Mouse (Mus musculus): ENCODE results near the gene Ptpn22. TPM values are rescaled to one million over a fixed set of nuclear protein-coding genes. Genes with fewer than 3 reads are reported as not detected.
"Not testable (repeated sequence)": the region's sequence is repeated elsewhere in the genome, so short reads cannot be mapped to it uniquely, and the experiment has no call there.

The Ptpn22 gene
- total RNA-seq (2015; ENCODE audit: low replicate concordance) (53.4 and 60.0 TPM in 2 replicates), total RNA-seq (2017; ENCODE audit: low replicate concordance) (10.7 and 19.7 TPM in 2 replicates)

DNA sequence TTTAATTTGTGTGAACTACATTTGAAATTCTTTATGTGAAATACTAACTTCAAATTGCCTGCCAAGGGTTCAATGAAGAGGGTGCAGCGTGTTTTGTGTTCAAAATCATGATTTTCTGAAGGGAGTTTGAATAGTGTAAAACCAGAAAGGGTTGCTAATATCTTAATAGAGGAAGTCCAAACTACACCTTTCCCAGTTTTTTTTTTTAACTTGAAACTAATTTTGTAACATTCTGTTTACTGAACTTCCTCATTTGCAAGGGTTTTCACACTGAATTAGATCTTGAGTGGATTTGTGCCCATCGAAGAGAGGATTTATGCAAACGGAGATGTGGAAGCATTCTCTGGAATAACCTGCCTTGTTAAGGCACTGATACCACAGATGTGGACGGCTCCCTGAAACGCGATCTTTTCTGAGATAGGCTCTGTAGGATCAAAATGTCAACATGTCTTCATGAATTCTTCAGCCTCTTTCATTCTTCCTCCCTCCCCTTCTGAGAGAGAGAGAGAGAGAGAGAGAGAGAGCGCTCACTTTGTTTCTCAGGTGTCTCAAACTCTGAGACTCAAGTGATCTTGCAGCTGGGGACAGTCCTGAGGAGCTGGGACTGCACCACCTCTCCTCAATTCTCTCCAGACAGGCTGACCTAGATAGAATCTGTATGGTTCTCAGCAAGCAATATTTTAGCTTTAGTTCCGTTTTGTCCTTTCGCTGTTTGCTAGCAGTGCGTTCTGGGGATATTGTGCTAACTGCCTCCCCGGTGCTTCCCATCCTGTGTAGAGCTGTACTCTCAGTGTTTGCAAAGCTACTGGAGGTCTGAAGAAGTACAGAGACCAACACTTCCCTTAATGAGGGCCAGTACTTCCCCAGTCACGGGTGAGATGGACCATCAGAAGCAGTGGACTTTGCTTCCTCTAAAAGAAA is at the start of gene Ptpn22:
TSS of gene Ptpn22 (plus strand) at position 915 of the 921 bp plus-strand sequence.
- peak; percentile 41; the same call in 1 of the 2 replicates for ATAC-seq (replicated peaks; ENCODE audit: low FRiP score, poor library complexity, severe bottlenecking)

DNA sequence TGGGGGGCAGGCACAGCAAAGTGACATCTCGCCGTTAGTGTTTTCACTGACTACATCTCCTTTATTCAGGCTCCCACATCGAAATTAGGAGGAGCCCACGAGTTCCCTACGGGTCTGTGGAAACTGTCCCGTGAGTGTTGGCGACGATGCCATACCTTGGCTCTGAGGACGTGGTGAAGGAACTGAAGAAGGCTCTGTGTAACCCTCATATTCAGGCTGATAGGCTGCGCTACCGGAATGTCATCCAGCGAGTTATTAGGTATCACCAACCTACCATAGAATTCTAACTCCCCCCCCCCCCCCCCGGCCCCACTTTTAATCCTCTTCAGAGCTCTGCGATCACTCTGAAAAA is 49.8 kb upstream of the Ptpn22 start:
- ATAC-seq (replicated peaks; ENCODE audit: low FRiP score, poor library complexity, severe bottlenecking) = peak; percentile 48

DNA sequence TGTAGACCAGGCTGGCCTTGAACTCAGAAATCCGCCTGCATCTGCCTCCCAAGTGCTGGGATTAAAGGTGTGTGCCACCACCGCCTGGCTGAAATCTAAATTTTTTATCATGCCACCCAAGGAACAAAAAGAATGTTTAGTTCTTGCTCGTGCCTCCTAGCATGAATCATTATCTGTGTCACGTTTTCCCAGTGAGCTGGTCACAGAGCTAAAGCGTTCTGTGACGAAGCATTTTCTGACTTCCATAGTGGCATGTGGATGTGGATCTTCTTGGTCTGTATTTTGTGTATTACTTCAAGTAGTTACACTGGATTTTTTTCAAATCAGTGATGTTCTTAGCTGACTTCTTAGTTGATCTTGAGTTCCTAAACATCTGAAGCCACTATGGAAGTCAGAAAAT is 48.6 kb upstream of the Ptpn22 start:
- ATAC-seq (replicated peaks; ENCODE audit: low FRiP score, poor library complexity, severe bottlenecking) = peak; percentile 45

DNA sequence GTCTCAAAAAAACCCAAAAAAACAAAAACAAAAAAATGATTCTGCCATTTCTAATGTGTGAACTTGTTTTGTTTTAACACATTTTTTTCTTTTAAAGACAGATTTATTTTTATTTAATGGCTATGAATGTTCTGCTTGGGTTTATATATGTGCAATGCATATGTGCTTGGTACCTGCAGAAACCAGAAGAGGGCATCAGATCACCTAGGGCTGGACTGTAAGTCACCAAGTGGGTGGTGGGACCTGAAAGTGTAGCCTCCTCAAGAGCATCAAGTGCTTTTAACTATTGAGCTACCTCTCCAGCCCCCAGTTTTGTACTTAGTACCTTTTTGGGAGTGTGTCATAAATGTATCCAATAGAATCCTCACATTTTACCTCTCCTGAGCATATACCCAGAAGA is 32.0 kb upstream of the Ptpn22 start:
- no peak for ATAC-seq (replicated peaks; ENCODE audit: low FRiP score, poor library complexity, severe bottlenecking)

DNA sequence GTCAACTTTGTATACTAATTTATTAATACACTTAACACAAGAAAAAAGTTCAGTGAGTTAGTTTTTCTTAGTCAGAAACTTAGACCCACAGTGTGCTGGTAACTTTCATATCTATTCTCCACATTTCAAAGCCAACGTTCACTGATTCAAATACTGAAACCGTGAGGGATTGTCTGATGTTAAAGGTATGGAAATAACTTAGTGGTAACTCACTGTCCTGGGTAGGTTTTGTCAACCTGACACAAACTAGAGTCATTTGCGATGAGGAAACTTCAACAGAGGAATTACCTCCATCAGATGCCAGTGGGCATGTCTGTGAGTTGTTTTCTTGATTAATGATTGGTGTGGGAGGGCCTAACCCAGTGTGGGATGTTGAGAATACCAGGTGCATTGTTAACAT is 30.6 kb upstream of the Ptpn22 start:
- ATAC-seq (replicated peaks; ENCODE audit: low FRiP score, poor library complexity, severe bottlenecking) = no peak

DNA sequence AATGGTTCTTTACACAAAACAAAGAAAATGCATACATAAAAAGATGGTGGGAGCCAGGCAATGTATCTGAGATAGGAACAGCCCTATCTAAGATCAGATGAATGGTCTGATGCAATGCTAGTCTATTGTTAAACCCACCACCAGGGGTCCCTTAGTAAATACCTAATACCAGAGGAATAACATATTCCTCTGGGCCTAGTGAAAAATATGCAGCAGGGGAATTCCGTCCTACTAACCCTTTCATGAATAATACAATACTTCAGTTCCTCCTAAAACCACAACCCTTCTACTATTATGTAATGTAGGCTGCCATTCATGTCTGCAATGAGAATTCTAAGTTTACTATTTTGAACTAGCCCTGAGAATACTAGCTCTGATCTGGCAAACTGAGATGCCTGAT is 28.9 kb upstream of the Ptpn22 start:
- ATAC-seq (replicated peaks; ENCODE audit: low FRiP score, poor library complexity, severe bottlenecking) = not testable (repeated sequence)

DNA sequence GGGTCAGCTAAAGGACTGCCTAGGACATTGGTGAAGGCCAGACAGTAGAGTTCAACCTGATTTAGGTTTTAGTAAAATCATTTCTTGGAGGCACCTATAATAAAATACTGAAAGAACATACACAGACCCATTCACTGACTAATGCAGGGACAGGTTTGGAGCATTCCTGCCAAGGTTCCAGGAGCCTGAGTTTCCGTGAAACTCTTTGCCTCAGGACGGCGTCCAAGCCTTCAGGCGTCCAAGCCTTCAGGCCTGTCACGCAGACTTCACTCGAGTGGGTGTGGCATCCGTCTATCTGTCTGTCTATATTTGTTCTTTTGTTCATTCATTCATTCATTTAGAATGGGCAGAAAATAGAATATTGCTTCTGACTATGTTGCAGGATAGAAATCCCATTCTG is 28.4 kb upstream of the Ptpn22 start:
- no peak for ATAC-seq (replicated peaks; ENCODE audit: low FRiP score, poor library complexity, severe bottlenecking)

DNA sequence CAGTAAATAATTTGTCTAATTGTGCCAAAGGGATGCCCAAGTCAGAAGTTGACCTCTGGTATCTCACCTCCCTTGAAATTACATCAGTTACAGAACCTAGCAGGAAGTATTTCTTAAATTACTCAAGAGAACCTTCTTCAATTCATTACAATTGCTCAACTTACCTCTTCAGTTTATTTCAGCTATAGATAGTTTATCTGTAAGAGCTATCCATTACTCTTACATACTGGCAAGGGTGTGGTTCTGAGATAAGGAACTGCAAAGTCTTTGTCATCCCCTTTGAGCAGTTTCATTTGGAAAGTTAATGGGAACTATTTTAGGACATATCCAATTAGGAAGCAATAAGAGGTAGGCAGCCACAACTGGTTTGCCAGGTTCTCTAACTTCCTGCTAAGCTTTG is 27.2 kb upstream of the Ptpn22 start, which contains the start of gene Bcl2l15:
TSS of gene Bcl2l15 (plus strand) at position 176 of the 400 bp plus-strand sequence.
- no peak for ATAC-seq (replicated peaks; ENCODE audit: low FRiP score, poor library complexity, severe bottlenecking)

DNA sequence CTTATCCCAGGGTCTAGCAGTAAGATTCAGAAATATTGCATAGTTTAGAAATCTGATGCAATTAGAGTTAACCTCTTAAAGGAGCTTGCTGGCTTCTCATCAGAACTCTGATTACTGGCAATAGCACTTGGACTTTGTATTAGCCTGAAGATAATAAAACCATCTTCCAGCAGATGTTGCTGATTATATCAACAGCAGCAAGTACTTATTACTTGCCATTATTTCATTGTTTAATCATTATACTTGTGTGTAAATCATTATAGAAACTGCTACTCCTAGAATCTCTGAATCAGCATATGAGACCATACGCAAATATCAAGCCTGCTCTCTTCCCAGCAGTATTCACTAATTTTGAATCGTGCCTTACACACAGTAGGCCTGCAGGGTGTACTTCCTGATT is 25.6 kb upstream of the Ptpn22 start:
- ATAC-seq (replicated peaks; ENCODE audit: low FRiP score, poor library complexity, severe bottlenecking) = no peak

DNA sequence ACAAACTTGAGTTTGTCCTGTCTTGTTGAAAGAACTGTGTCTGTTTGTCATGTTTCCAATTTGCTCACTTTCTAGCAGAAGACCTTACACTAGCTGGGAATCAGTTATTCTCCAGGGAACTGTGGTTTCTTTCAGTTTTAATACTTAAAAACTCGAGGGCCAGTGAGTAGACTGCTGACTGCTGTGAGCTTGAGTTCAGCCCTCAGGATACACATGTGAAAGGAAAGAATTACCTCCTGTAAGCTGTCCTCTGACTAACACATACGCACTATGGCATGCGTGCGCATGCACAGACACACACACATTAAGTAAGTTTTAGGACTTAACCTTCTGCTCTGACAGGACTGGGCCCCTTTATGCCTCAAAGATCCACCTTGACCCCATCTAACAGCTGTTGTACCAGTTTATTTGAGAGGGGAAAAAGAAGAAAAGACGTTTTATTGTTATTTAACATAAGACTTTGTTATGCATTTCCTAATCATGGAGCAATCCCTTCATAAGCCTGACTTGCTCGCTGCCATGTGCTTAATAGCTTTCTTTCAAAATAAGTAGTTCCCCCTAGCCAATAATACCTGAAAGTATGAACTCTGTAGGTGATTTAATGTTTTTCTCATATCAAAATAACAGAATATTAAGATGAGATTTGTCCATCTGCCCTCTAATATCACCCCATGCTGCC is 24.2 kb upstream of the Ptpn22 start:
- ATAC-seq (replicated peaks; ENCODE audit: low FRiP score, poor library complexity, severe bottlenecking) = no peak

DNA sequence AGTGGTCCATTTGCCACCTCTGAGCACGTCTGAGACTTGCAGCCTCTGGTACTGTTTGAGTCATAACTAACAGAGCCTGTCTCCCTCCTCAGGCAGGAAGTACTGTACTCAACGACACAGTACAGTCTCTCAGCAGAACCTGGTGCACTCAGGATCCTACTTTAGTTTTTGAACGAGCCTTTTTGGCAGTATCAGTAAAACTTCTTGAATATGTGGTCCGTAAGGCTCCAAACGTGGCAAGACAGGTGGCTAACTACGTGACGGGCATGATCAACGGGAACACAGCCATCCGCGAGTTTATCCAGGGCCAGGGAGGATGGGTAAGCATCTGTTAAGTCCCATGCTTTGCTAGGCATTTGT is 23.7 kb upstream of the Ptpn22 start:
- no peak for ATAC-seq (replicated peaks; ENCODE audit: low FRiP score, poor library complexity, severe bottlenecking)

DNA sequence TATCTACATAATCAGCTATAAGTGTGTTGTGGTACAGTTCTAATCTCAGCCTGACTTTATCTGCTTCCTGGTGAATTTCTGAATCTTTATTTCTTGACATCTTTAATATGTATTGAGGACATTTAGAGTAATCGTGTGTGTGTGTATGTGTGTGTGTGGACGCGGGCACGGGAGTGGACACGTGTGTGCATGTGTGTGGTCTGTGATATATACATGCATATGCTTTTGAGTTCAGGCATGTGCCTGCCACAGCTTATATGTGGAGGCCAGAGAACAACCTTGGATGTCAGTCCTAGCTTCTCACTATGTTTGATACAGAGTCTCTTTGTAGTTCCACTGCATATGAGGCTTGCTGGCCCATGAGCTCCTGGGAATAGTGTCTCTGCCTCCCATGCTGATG is 23.1 kb upstream of the Ptpn22 start:
- no peak for ATAC-seq (replicated peaks; ENCODE audit: low FRiP score, poor library complexity, severe bottlenecking)

DNA sequence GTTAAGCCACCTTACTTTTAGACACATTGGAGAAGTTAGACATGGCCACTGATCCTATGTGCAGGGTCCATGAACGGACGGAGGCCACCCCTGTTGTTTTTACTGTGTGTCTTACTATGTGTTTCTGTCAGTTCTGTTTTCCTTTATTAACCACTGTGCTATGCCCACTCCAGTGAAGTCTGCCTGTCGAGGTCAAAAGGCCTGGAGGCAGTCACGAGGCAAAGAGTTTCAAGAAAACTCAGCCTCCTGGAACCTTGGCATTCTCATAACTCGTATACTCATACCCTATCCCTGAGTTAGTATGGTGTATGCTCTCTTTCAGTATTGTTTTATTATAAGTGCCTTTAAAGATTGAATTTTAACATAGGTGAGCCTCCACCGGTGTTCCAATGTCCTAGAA is 19.9 kb upstream of the Ptpn22 start:
- ATAC-seq (replicated peaks; ENCODE audit: low FRiP score, poor library complexity, severe bottlenecking) = no peak

DNA sequence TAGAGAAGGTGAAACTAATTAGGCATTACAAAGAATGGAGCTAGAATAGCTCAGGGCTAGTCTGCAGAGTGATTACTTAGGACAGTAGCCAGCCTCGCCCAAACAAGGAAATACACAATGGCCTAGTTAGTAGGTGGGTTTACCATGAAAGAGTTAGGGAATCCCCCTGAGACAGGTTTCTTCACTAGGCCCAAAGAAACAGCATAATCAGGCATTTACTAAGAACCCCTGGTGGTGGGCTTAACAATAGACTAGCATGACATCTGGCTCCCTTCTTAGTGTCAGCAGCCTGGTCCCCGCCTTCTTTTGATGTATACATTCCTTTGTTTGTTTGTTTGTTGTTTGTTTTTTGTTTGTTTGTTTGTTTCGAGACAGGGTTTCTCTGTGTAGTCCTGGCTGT is 19.4 kb upstream of the Ptpn22 start:
- ATAC-seq (replicated peaks; ENCODE audit: low FRiP score, poor library complexity, severe bottlenecking) = not testable (repeated sequence)

DNA sequence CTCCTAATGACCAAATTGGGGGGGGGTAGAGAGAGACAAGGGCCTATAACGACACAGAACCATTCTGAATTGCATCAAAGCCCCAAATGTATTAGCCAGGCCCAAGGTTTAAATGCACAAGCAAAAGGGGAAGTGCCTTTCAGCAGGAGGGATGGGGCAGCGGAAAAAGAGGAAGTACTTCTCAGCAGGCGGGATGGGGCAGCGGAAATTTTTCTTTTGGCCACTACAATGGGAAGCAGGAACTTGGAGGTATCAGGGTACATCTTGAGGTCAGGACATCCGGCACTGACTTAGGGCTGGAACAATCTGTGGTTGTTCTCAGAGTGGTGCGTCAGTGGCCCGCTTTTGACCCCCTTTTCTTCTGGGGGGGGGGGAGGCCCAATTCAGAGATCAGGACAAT is 18.6 kb upstream of the Ptpn22 start:
- not testable (repeated sequence) for ATAC-seq (replicated peaks; ENCODE audit: low FRiP score, poor library complexity, severe bottlenecking)

DNA sequence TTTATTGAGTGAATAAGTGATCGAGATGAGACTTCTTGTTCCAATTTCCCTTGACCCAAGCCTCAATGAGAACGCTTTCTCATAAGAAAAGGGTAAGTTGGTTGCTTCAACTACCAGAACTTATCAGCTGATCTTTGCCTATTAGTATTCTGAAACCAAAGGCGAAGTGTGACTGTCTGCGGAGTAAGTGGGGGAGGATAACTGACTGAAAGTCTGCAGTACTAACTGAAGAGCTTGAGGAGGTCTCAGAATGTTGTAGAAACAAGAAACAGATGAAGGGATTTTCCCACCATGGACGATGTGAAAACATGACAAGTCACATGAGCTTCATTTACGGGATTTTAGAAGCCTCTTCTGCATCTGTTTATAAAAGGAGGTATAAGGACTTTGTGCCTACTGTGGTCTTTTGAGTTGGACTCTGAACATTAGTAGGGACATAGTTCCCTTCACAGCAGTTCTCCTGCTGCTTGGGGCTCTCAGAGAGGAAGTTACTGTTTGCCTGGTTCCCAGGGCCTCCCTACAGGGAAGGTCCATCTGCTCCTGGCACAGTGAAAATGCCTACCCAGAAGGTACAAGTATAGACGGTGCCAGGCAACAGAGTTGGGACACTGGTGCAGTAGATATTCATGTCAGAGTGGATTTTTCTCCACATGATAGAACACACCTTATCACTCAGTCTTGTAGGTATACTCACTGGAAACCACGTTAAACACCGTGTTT is 8.8 kb upstream of the Ptpn22 start:
- ATAC-seq (replicated peaks; ENCODE audit: low FRiP score, poor library complexity, severe bottlenecking) = no peak

DNA sequence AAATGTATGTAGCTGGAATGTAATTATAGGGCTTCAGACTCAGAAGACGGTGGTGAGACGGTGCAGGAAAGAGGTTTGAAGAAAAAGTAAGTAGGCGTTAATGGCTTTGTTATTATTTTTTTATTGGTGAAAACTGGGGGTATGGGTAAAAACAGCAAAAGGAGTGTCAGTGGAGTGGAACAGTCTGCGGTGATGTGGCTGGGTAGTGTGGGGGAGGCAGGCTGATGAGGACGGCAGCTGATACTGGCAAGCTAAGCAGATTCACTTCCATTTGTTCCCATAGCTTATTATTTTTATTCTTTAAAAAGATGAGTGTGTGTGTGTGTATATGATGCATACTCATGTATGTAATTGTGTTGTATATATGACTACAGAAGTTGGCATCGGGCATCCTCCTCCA is 8.1 kb upstream of the Ptpn22 start:
- ATAC-seq (replicated peaks; ENCODE audit: low FRiP score, poor library complexity, severe bottlenecking) = no peak

DNA sequence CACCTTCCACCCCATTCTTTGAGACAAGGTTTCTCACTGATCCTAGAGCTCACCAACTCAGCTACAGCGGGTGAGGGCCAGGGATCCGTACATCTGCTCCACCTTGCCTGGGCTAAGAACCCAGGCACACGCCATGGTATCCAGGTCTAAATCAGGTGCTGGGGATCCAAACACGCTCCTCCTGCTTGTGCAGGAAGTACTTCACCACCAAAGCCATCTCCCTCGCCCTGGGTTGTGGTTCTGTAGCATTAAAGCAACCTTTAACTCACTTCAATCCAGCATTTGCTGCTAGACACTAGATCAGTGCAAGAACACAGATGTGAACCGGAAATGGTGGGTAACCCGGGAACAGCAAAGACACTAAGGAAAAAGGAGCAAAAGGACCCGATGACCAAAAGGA is 7.7 kb upstream of the Ptpn22 start:
- ATAC-seq (replicated peaks; ENCODE audit: low FRiP score, poor library complexity, severe bottlenecking) = no peak

DNA sequence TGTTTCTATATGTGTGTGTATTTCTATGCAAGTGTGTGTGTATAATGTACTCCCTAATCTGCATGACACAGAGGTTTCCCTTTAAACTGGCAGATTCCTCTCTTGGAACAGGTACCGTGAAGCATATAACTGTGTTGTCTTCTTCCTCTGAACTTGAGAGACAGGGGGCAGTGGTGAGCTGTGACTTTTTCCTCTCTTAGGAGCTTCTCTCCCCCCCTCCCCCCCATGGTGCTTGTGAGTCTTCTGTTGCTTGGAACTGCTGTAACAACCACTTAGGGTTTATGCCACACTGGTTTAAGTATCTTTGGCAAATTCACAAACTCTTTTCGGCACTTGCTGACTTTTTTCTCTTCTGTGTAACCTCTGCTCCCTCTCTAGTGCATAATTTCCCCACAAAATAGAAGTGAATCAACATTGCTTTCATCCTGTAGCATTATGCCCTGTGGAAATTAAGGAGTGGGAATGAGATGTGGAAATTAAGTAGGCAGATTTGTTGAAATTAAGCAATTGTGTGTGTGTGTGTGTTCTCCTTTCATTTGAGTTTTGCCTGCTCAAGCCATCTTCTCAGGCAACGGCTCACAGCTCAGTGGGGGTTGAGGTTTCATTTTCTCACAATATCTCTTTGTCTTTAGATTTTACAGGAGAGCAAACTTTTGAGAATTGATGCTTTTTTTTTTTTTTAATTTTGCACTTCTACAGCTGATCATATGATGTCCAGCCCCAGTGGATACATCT is 6.9 kb upstream of the Ptpn22 start:
- peak; percentile 52 for ATAC-seq (replicated peaks; ENCODE audit: low FRiP score, poor library complexity, severe bottlenecking)

DNA sequence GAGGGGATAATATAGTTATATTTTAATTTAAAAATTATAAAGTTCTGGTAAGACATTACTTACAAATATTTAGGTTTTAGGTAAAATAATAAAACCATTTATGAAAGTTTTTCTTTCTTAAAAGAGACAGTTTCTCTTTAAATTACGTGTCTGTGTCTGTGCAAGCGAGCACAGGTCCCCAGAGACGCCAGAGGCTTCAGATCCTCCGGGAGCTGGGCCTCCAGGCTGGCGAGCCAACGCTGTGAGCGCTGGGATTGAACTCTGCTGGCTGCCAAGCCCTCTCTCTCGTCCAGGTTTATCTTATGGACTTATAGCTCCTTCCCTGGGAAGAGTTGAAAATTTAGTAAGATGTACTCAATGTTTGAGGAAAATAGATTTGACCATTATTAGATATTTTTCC is 5.8 kb upstream of the Ptpn22 start:
- no peak for ATAC-seq (replicated peaks; ENCODE audit: low FRiP score, poor library complexity, severe bottlenecking)

Measured in erythroblast, adult 5-6 weeks (primary cell).